Mouse (Mus musculus) E14TG2a.4 (cell line): ENCODE results near the gene Tyr.

ENCODE experiments used
- CTCF ChIP-seq: conservative IDR thresholded peaks from 2 replicates; pipeline ENCODE4 v1.5.1; 2014; ENCODE audit warnings: low read length
- POU5F1 ChIP-seq: IDR thresholded peaks from 2 replicates; pipeline ENCODE4 v1.6.1; 2014; ENCODE audit warnings: low read length, borderline replicate concordance

- TF ChIP-seq CTCF, result no peak
- no peak for TF ChIP-seq POU5F1
Measured at GRCm38 (mm10) chr7:87539031-87539430, 45.7 kb upstream of the Tyr start.
